Comparison of ENCODE assay signal across 14 mouse cellular contexts in the genomic region with DNA sequence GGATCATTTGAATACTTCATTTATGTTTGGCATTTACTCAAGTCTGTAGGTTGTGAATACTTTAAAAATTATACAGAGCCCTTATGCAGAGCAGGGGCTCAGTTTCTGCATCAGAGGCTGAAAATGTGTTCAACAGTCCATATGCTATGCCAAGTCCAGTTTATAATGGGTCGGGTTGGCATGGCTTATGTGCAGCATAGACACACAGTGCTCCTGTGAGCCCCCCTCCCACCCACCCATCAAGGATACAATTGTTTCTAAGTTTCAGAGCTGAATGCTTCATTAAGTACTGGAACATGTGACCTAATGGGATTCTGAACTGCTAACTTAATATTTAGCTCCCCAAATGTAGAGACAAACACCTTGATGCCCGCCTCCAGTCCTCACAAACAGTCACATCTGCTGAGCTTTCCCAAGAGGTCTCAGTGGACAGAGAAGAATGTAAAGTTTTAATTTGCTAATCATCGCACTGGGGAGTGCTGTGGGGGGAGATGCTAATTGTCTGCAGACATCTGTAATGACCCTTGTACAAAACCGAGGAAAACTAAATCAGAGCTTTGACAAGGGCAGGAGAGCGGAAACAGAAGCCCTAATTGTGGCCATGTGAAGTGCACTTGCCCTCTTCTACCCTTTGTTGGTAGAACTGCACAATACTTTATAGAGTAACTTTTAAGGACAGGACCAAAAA.
DNase-seq lines count a peak whose midpoint lies in the region; ATAC-seq and TF ChIP-seq lines count a peak whose summit lies in the region.
"Had no signal": no experiment of that assay in that cellular context is flagged by ENCODE, and none has a peak within 500 bp of the region (broad histone marks: within the 10 kb centered on the region; RNA-seq: fewer than 3 reads in every experiment).

No protein-coding gene starts in this region.

- H3K4me1 ChIP-seq in neural tube, embryonic 15.5 days, result no peaks in the 10 kb centered on the region
- 0 out of 2 replicates have a peak, but pooled peaks cover 5% of the 10 kb centered on the region for H3K4me1 ChIP-seq in forebrain, postnatal 0 days (ENCODE audit: insufficient read depth)
- no peaks in the 10 kb centered on the region for H3K4me1 ChIP-seq in limb, embryonic 11.5 days (ENCODE audit: control insufficient read depth, insufficient read depth, low read length)
- H3K4me1 ChIP-seq: limb, embryonic 12.5 days had no signal

- no peak for TF ChIP-seq CTCF in forebrain, postnatal 0 days (IDR thresholded peaks at IDR 0.05; ENCODE audit: low read depth)

- ATAC-seq in neural tube, embryonic 15.5 days (ENCODE audit: low FRiP score), result no peak
- ATAC-seq in forebrain, postnatal 0 days, result peak; percentile 62
- ATAC-seq in limb, embryonic 11.5 days (ENCODE audit: insufficient number of reproducible peaks, low FRiP score, low TSS enrichment, low read depth), result no peak
- ATAC-seq: liver, postnatal 0 days had no signal

- H3K27ac ChIP-seq in neural tube, embryonic 15.5 days (replicated peaks), result no peak overlapping the region
- H3K27ac ChIP-seq in forebrain, postnatal 0 days (ENCODE audit: low read depth, low read length), result peak overlapping the region; percentile 76
- no peak overlapping the region for H3K27ac ChIP-seq in limb, embryonic 11.5 days (replicated peaks; ENCODE audit: low read depth, low read length)
- H3K27ac ChIP-seq: limb, embryonic 12.5 days had no signal

- H3K36me3 ChIP-seq in neural tube, embryonic 15.5 days, result no peaks in the 10 kb centered on the region
- H3K36me3 ChIP-seq in forebrain, postnatal 0 days (ENCODE audit: insufficient read depth), result no peaks in the 10 kb centered on the region
- H3K36me3 ChIP-seq in limb, embryonic 11.5 days (ENCODE audit: control insufficient read depth, insufficient read depth, low read length), result no peaks in the 10 kb centered on the region
- H3K36me3 ChIP-seq: G1E; limb, embryonic 12.5 days had no signal

- no peaks in the 10 kb centered on the region for H3K9me3 ChIP-seq in neural tube, embryonic 15.5 days (replicated peaks)
- no peaks in the 10 kb centered on the region for H3K9me3 ChIP-seq in forebrain, postnatal 0 days (ENCODE audit: low read length)
- no peaks in the 10 kb centered on the region for H3K9me3 ChIP-seq in limb, embryonic 11.5 days (ENCODE audit: control insufficient read depth, low read length)
- H3K9me3 ChIP-seq: limb, embryonic 12.5 days had no signal

- H3K27me3 ChIP-seq in neural tube, embryonic 15.5 days (replicated peaks), result no peaks in the 10 kb centered on the region
- H3K27me3 ChIP-seq in forebrain, postnatal 0 days (ENCODE audit: insufficient read depth, low read length), result no peaks in the 10 kb centered on the region; the same call in 1 of the 2 replicates
- no peaks in the 10 kb centered on the region for H3K27me3 ChIP-seq in limb, embryonic 11.5 days (ENCODE audit: control insufficient read depth, insufficient read depth, low read length)
- H3K27me3 ChIP-seq: limb, embryonic 12.5 days had no signal

- peak; percentile 16 for DNase-seq in neural tube, embryonic 10.5 days (ENCODE audit: extremely low spot score, low spot score)
- DNase-seq in forebrain, postnatal 0 days, result no peak
- DNase-seq in limb, embryonic 11.5 days (ENCODE audit: low spot score), result peak; percentile 23
- DNase-seq in layer of hippocampus, adult 9-10 months (ENCODE audit: low spot score), result no peak
- no peak for DNase-seq in gastrocnemius, adult 8-10 months (ENCODE audit: low spot score in 2 of 2)
- no peak for DNase-seq in adrenal gland, postnatal 14 days
- DNase-seq: adrenal gland, postnatal 36 days; cerebellum, adult 11 months; kidney, postnatal 10 days; liver, postnatal 0 days; lung, postnatal 4 days had no signal

- no peak overlapping the region for H3K4me2 ChIP-seq in neural tube, embryonic 15.5 days
- H3K4me2 ChIP-seq in forebrain, postnatal 0 days (ENCODE audit: low read depth), result peak overlapping the region; percentile 39
- H3K4me2 ChIP-seq in limb, embryonic 11.5 days (ENCODE audit: low read depth, severe bottlenecking), result no peak overlapping the region
- H3K4me2 ChIP-seq: limb, embryonic 12.5 days had no signal

- no peak overlapping the region for H3K4me3 ChIP-seq in neural tube, embryonic 15.5 days (replicated peaks)
- no peak overlapping the region for H3K4me3 ChIP-seq in forebrain, postnatal 0 days (ENCODE audit: low read depth, low read length)
- H3K4me3 ChIP-seq in limb, embryonic 11.5 days (ENCODE audit: low read depth, low read length), result no peak overlapping the region
- H3K4me3 ChIP-seq: limb, embryonic 12.5 days had no signal

- 23% methylated on average over 5 of the region's 5 CpGs for WGBS in neural tube, embryonic 15.5 days
- 18% methylated on average over 5 of the region's 5 CpGs for WGBS in forebrain, postnatal 0 days
- WGBS in limb, embryonic 11.5 days, result 37% methylated on average over 5 of the region's 5 CpGs

- H3K9ac ChIP-seq in neural tube, embryonic 15.5 days (replicated peaks), result no peak overlapping the region
- peak overlapping the region; percentile 47; the same call in 1 of the 2 replicates for H3K9ac ChIP-seq in forebrain, postnatal 0 days
- H3K9ac ChIP-seq in limb, embryonic 11.5 days (ENCODE audit: low read length), result no peak overlapping the region
- H3K9ac ChIP-seq: limb, embryonic 12.5 days; liver, postnatal 0 days had no signal

Comparison
In these comparisons a context has a peak if more than half of its experiments do, and no peak if none do; other contexts are left out.
1. DNase-seq: peak in neural tube, embryonic 10.5 days (single experiment) and limb, embryonic 11.5 days (single experiment); none in forebrain, postnatal 0 days (single experiment), layer of hippocampus, adult 9-10 months (single experiment), gastrocnemius, adult 8-10 months (0 of 2) and adrenal gland, postnatal 14 days (single experiment).